Mouse (Mus musculus): Measurements from ENCODE around the gene Dnah7b.
"Not testable (repeated sequence)": the region's sequence is repeated elsewhere in the genome, so short reads cannot be mapped to it uniquely, and the experiment has no call there.

- TF ChIP-seq POLR2A, CTCF (IDR thresholded peaks at IDR 0.05; ENCODE audit: extremely low read depth, insufficient read depth, low read length): not testable (repeated sequence)
Observed at GRCm38 (mm10) chr1:46117179-46117578, 51.1 kb downstream of the Dnah7b start.

Measured in cortical plate, adult 2 months (tissue).